Mouse (Mus musculus): ENCODE measurements at regions not wholly inside any gene's neighbourhood (a gene's known extent, or its start where the extent isn't known, plus 50 kb on each side); places are given as distances from the start of the nearest gene placed in this dataset.

DNA sequence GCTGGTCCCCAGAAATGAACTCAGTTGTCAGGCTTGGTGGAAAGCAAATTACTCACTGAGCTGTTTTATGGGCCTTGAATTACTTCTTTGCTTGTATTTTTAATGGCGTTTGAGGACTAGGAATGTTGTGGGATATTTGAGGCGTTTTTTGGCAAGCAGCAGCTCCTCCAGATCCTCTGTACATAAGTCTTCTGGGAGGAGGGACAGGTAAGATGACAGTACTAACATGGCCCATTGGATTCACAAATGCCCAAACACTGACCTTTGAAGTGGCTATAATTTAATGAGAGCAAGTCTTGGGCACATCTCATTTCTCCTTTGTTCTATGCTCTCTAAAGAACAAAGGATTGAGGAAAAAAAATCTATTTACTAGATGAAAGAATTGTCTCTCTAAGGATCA, 286.3 kb downstream of the Gm21750 start:
- no peak for DNase-seq (ENCODE audit: extremely low spot score in 1 of 2, low spot score in 1 of 2)

DNA sequence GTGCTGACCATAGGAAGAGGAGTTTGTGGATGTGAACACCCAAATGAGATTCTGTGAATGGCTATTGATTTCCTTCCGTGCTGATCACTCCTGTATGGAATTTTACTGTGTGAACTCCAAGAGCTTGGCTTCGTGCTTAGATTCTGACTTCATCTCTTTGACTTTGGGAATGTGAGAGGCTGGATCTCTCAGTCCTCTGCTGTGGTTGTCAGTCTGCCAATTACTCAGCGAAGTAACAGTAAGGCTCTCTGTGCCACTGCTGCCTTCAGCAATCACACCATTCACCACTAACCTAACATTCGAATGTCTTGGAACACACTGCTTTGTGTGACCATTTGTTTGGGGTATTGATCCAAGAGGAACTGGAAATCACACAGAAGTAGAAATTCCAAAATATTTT, 291.5 kb downstream of the Gm21750 start:
- DNase-seq (ENCODE audit: extremely low spot score in 1 of 2, low spot score in 1 of 2) = peak in 1 of 2 experiments; percentile 7

DNA sequence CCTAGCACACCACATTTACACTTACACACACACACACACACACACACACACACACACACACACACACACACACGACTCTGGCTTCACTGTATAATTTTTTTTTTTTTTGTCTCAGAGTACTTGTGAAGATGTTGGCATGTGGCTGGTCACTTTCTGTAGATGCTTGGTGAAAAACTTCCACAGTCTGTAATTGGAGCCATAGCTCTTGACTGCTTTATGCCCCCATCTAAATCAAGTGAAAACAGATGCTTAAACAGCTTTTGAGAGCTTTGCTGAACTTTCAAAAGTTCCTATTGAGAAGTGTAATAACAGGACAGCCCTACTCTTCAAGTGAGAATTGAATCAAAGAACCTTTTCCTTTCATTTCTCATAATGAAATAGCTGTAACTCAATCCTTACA, 317.7 kb downstream of the Gm21750 start:
- DNase-seq (ENCODE audit: extremely low spot score in 1 of 2, low spot score in 1 of 2) = no peak

DNA sequence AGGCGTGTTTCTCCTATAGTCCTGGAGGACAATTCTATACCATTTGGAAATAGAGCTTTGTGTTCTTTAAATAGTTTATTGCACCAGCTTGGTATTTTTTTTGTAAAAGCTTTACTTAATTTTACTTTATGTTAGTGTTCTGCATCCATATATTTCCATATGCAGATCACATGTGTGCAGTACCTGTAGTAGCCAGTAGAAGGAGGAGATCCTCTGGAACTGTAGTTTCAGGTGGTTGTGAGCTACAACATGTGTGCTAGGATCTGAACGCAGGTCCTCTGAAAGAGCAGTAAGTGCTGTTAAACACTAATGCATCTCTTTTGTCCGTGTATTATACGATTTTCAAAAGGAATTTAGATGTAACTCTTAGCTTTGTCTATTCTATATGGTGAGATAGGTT, 335.2 kb downstream of the Gm21750 start:
- DNase-seq (ENCODE audit: extremely low spot score in 1 of 2, low spot score in 1 of 2) = no peak

DNA sequence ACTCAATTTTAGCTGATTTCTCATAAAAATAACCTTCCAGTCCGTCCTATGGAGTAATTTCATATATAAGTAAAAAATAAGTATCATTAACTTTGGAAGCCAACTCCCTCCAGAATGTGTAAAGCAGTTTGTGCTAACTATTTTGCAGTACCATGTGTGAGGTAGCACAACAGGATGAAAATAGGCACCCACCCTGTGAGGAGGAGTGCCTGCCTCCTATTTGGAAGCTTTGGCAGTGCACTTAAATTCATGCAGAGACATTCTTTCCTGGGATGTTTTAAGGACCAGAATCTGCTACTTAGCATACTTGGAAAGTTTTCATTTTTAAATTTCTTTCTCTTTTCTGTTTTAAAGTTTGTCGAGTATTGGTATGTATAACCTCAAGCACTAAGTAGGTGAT, 336.8 kb downstream of the Gm21750 start:
- peak in 1 of 2 experiments; percentile 32 for DNase-seq (ENCODE audit: extremely low spot score in 1 of 2, low spot score in 1 of 2)

DNA sequence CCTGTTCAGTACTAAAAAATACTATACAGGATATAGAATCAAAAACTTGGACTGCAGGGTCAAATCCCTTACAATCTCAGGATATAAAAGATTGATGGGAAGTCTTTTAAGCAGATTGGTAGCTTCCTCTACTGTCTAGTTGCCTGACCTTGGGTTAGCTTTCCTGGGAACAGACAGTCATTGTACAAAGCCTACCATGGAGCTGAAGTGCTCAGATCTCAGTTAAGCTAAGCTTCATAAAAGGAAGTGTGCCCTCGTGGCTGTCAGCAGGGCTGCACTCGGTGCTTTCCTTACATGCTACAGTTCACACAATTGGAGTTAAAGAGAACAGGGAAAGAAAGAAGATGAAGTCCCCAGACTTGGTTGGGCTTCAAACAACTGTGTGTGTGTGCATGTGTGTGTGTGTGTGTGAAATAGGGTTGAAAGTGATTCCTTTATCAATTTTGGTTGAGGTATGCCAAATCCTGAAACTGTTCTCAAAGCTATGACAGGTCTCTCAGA, 338.4 kb downstream of the Gm21750 start:
- no peak for DNase-seq (ENCODE audit: extremely low spot score in 1 of 2, low spot score in 1 of 2)

DNA sequence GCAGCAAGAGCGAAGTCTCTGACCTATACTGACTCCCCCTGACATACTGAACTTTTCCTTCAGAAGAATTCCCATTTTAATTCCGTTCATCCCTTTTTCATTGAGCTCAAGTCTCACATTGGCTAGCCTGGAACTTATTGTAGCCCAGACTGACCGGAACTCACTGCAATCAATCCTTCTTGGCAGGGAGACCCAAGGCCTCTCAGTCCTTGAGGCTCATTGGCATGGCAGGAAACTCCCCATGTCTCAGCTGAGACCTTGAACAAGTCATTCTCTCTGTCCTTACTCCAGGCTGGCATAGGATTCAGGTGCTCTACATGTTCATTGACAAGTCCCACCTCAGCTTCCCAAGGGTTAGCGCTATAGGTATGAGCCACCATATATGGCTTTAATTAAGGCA, 345.9 kb downstream of the Gm21750 start:
- DNase-seq (ENCODE audit: extremely low spot score in 1 of 2, low spot score in 1 of 2) = no peak

DNA sequence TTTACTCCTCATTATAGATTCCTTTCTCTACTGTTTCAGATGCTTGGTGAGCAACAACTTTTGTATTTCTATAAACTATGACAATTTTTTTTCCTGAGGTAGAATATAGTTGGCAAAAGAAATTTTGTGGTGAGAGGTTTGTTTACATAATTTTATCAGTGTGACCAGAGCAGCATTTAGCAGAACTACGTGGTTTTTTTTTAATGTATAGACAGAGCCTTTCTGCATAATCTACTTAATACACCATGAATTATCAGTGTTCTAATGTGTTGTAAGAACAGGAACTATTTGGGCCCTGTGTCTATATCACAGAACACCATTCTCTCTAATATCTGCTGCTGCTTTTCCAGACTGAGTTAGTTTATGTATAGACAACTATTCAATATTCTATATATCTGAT, 350.5 kb downstream of the Gm21750 start:
- no peak for DNase-seq (ENCODE audit: extremely low spot score in 1 of 2, low spot score in 1 of 2)

DNA sequence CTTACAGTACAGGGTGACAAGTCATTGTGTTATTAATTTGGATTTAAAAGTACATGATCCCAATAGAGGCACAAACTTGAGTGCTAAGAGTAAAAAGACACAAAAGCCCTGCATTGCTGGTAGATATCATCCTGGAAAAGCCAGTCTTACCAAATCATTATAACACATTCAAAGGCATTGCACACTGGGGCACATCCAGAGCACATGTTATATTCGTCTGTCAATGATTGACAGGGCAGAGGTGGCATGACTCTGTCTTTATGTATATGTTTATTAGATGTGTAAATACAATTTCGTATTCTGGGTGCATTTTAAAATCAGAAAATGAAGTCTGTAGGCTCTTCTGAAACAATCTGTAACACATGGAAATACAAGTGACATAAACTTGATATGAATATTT, 358.4 kb downstream of the Gm21750 start:
- DNase-seq (ENCODE audit: extremely low spot score in 1 of 2, low spot score in 1 of 2) = no peak

DNA sequence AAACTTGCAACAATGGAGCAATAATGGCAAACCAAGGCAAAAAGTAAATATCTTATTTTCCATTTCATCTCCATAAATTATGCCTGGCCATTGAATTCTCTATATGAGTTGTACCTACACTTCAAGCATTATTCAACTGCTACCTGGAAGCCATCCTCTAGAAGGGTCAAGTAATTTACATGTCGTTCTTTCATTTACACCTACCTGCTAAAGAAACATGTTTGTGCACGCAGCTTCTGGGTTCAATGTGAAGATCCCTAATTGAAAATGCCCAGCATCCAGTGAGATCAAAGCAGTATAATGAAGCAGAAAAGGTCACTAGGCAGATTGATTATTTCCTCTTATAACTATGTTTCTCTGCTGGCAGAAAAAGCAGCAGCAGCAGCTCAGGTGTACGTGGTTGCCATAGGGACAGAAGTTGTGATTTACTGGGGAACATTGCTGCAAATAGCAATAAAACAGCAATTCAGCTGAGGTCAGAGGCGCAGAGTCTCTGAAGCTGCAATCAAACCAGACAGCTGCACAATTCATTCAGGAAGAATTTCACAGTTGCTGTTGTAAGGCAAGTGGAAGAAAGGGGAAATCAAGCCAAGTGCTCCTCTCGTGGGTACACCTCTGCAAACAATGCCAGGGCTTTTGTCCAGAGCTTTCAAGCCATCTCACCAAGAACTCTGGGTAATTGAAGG, 386.1 kb downstream of the Gm21750 start:
- no peak for DNase-seq (ENCODE audit: extremely low spot score in 1 of 2, low spot score in 1 of 2)

DNA sequence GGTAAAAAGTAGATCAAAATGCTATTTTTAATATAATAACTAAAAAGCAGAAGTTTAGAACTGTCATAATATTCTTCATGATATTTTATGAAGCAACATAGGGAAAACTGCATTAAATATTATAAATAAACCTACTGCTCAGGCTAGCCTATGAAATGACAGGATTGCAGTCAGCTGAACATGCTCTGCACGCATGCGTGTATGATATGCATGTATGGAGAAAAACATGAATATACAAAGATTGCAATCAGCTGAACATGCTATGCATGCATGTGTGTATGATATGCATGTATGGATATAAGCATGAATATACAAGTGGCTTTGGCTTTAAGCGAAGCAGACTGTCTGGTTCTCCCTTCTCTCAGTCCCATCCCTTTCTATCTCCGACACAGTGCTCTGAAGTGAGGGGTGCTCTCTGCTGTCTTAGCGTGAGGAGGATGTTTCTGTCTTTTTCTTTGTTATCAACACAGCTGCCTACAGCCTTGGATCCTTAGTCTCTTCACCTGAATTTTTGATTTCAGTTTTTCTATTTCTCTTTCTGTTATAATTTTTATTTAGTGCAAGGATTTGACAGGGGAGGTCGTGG, 386.8 kb downstream of the Gm21750 start:
- DNase-seq (ENCODE audit: extremely low spot score in 1 of 2, low spot score in 1 of 2) = no peak

DNA sequence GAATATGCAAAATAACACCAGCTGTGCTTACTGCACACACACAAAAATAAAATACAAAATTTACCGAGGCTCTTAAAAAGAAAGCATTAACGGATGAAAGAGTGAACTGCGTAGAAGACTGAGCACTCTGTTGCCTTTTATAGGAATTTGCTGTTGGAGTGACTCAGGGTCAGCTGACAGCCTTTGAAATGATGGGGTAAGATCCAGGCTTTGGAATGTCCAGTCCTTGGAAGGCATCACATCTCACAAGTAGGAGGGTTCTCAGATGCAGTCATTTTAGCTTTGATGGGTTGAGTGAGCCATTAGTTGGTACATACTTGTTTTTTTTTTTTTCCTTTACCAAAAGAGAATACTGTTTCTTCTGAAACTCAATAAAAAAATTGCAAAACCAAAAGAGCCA, 387.4 kb downstream of the Gm21750 start:
- DNase-seq (ENCODE audit: extremely low spot score in 1 of 2, low spot score in 1 of 2) = no peak

DNA sequence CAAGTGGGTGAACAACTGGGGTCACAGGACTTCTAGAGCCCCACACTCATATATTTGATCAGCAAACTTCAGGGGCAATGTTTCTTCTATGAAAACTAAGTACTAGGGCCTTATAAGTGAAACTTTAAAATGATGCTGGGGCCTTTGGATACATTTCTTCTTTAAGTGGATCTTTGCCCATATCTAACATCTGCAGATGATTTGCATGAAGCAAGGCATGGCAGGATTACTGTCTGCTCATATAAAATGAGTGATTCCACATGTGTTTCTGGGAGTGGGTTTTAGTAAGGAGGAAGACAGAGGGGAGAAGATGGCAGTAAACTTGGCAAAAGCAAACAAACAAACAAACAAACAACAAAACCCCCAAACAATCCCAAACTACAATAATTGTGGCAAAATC, 405.0 kb downstream of the Gm21750 start:
- no peak for DNase-seq (ENCODE audit: extremely low spot score in 1 of 2, low spot score in 1 of 2)

DNA sequence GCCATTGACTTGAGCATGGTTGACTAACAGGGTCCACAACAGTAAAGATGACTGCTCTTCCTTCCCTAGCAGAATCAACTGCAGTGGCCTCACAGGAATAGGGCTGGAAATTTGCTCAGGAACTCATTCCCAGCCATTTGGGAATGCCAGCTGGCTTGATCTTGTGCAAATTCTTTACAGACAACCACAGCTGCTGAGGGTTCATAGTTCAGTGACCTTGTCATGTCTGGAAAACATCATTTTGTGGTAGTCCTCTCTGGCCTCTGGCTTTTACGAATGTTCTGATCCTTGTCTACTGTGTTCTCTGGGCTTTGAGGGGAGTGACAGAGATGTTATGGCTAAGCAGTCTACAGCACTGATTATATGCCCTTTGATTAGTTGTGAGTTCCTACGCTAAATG, 432.0 kb downstream of the Gm21750 start:
- DNase-seq (ENCODE audit: extremely low spot score in 1 of 2, low spot score in 1 of 2) = no peak

DNA sequence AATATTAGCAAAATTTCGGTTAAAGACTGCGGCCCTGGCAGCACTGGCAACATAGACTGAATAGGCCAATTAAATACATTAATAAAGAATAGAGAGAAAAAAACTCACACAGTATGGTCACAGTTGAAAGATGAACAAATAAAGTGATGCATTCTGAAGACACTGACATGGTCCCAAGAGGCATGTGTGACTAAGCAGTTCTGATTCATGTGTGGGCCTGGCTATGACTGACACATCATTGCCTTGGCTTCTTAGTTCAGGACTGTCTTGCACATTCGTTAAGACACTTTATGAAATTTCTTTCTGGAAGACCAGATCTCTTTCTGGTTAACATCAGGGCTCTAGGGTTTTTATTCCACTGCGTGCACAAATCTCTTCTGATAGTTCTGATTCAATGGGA, 438.7 kb downstream of the Gm21750 start:
- no peak for DNase-seq (ENCODE audit: extremely low spot score in 1 of 2, low spot score in 1 of 2)

DNA sequence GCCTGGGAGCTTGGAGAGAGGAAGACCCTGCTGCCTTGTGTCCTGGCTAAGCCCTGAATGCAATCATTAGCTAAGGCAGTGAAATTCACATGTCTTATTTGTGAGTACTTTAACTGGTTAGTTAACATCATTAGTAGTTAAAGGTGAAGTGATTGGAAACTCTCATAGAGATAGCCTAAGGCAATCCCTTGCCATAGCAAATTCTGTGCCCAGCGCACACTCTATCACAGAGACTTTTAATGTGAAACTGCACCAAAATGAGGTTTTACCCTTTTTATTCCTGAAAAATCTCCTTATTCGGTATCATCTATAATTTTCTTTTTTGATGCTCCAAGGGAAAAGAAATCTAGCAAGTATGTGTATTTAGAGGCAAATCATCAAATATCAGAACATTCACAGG, 451.6 kb downstream of the Gm21750 start:
- no peak for DNase-seq (ENCODE audit: extremely low spot score in 1 of 2, low spot score in 1 of 2)

DNA sequence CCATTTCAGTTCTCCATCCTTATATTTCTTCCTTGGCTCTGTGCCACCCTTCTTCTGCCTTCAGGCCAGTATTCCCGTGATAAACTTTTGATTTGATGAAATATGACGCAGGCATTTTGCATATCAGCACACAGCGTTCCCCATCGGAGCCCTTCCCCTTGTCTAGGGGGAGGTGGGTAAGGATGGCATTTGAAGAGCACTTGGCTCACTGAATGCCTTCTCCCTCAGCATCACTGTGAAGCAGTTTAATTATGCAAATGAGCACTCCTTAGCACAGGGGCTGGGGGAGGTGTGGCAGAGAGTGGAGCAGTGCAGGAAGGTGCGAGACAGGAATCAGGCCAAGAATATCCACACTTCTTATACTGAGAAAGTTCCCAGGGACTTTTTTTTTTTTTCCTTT, 452.1 kb downstream of the Gm21750 start:
- DNase-seq (ENCODE audit: extremely low spot score in 1 of 2, low spot score in 1 of 2) = peak; percentile 75 to 81

DNA sequence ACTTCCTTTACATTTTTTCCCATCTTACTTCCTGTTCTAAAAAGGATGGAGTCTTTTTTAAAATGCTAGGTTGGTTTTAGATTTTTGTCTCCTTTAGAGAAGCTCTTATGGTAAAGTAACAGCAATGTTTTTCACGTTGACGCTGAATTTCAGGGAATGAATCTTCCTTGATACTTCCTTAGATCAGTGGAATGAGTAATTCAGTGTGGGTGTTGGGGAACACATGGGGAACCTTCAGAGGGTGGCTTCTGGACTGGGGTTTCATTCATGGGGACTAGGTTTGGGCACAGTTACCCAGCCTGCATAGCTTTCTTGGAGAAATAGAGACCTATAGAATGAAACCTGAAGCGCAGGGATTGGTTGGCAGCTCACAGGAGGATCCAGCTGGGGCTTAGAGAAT, 452.5 kb downstream of the Gm21750 start:
- DNase-seq (ENCODE audit: extremely low spot score in 1 of 2, low spot score in 1 of 2) = peak; percentile 13 to 62

DNA sequence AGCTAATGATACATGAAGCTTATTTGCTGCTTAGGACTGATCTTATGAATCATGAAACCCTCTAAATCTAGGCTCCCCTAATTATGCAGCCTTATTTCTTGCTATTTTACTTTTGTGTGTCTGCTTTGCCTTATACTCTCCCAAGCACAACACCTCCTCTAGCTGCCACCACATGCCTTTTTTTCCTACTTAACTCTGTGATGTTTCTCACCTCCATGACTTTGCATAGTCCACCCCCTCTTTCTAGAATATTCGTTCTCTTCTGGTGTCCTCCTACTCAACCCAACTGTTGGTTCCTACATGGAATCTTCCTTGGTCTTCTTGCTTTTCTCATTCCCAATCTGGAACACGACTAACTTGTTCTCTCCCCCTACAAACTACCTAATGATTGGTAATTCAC, 456.7 kb downstream of the Gm21750 start:
- DNase-seq (ENCODE audit: extremely low spot score in 1 of 2, low spot score in 1 of 2) = peak; percentile 21 to 55

DNA sequence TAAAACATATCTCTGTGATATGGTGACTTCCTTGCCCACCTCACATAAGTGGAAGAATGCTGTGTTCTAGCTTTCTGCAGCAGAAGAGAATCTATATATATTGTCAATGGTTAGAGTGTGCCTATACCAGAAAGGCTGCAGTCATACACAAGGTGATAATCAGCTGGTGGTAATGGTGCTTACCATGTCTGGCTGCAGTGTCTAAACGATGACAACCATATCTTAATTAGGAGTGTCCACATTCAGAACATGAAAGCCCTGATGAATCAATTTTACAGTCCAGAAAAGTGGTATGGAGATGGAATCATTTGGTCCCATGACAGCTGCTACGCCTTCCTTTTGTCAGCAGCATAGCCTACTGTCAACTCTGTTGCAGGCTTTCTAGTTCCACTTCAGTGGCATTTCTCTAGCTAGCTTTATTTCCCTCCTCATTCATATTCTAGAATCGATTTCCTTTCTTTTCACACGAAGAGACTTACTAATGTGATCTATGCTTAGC, 484.2 kb downstream of the Gm21750 start:
- DNase-seq (ENCODE audit: extremely low spot score in 1 of 2, low spot score in 1 of 2) = no peak

DNA sequence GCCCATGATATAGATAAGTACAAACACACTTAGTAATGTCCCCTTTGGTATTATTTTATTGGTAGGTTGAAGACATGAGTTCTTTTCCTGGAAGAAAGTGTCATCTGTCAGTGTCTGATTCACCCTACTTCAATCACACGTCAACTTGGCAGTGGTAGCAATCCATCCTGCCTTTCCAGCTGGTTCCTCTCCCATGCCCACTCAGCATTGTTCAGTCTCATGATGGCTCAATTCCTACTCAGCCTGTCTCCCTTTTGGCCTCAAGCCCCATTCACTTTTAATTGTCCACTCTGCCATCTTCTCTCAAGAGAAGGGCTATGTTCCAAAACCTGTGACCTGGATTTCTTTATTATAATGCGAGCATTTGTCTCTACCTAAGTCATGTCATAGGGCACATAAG, 474.4 kb upstream of the Htr2a start:
- DNase-seq (ENCODE audit: extremely low spot score in 1 of 2, low spot score in 1 of 2) = peak in 1 of 2 experiments; percentile 6

DNA sequence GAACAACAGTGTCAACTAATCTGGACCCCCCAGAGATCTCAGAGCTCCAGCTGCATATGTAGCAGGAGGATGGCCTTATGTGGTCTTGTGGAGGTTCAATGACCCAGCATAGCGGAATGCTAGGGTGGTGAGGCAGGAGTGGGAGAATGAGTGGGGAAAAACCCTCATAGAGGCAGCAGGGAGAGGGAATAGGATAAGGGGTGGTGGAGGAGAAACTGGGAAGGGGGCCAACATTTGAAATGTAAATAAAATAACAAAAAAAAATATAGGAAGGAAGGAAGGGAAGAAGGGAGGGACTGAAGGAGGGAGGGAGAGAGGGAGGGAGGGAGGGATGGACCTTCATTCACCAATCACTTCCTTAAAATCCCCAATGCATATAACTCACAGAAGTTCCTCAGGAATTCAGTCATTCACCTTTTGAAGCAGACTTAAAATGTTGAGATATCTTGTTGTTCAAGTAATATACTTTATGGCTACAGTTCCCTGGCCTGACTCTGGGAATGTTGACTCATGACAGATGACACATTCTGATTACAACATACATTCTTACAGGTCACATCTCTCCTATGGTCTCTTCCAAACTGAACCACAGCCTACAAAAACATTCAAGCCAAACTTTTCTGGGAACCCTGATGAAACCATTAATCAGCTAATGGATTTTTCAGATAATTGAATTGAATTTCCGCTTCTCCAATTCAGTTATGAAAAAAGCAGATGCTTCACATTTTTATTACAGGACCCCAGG, 471.3 kb upstream of the Htr2a start:
- DNase-seq (ENCODE audit: extremely low spot score in 1 of 2, low spot score in 1 of 2) = no peak

Measured in frontal cortex, adult 2 months (tissue).